Mouse (Mus musculus) cerebellum, adult (tissue): ENCODE results near the gene Rmdn2.

ENCODE experiments used
- ATAC-seq: cut with Nextera tagmentation; 2 replicates; pipeline ENCODE4 v1.9.2; 2017; ENCODE audit warnings: mild to moderate bottlenecking, moderate library complexity, mixed read lengths; ENCODE audit not compliant: insufficient number of reproducible peaks, low FRiP score, low TSS enrichment

The Rmdn2 gene

DNA sequence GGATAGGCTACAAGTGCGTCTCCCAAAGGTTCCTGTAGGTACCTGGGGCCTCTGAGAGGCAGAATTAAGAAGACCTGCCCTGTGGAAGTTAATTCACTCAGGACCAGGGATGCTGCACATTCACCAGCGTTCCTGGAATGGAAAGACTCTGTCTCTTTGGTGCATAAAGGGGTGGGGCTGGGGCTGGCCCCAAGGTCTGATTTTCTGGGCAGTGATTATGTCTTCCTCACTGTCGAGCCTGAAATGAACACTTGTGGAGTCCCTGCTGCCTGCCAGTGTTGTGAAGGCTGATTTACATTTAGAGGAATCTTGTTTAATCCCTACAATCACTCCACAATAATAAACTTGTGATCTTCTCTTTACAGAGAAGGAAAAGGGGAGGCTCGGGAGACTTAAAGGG, 121.4 kb downstream of the Rmdn2 start:
- ATAC-seq = no peak

DNA sequence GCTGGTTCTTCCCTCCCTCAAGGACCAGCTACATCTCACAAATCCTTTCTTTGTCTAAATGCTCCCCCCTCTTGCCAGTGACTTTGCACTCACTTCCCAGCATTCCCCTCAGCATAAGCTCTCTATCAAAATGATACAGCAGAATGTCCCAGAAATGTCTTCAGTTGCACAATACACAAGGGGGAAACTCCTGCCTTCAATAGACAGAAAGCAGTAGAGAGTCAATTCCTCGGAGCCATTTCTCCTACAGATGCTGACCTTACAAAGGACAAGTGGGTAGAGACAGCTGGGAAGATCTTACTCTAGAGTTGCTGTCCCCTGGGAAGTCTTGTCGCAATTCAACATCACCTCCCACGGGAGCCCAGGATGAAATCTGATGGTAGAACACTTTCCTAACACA, 125.9 kb downstream of the Rmdn2 start:
- no peak for ATAC-seq

DNA sequence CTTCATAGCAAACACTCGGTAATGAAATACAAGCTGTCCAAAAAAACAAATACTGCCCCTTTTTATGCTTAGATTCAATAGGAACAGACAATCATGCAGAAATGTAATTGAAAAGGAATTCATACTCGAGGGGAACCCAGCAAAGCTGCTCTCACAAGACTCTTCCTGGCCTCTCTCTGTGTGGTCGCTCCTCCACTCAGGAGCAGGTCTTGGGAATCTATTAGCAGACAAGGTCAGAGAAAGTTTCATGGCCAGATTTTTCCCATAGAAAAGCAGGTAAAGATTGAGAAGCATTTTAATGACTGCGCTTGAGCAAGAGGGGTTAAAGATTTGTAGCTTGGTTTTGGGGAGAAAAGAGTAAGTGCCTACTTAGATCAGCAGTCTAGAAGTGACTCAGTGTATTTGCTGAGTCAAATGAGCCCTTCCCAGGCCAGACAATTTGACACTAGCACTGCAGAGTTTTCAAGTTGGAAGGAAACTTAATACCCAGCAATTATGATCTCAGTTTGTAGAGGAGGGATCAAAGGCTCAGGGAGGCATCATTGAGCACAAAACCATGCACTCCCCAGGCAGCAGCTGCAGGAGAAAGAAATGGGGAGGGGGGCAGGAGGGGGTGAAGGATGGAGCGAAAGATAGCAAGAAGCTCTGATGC, 127.3 kb downstream of the Rmdn2 start:
- no peak for ATAC-seq

DNA sequence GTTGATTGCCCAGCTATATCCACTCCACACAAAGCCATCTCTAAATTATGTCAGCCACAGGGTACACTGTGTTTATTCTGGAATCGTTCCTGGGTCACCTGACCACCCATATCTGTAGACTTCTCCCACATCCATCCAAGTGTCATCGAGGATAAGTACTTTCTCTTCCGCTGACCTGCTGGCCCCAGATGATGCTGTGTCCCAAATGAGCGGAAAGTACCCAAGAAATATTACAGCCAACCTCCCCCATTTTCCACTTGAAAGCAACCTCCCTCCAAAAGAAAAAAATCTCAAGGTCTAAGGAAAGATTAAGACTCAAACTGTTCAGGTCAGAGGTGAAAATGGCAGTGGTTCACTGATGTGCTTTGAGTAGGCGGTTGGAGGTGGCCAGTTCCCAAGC, 131.0 kb downstream of the Rmdn2 start:
- ATAC-seq = no peak
